Mouse (Mus musculus) limb, embryonic 14.5 days (tissue): ENCODE results near the gene Fopnl. TPM values are rescaled to one million over a fixed set of nuclear protein-coding genes. Genes with fewer than 3 reads are reported as not detected.

ENCODE experiments used
- ATAC-seq: fragments of 200-750 bp; cut with Nextera tagmentation; 2 replicates; pipeline ENCODE4 v1.8.0; 2017; ENCODE audit warnings: low read depth, moderate number of reproducible peaks, moderate TSS enrichment; ENCODE audit not compliant: low FRiP score
- DNase-seq: peaks from one replicate; pipeline ENCODE4 v3.0.0-alpha.2; 2015; ENCODE audit warnings: low spot score
- H3K27ac ChIP-seq: fragments of 300-500 bp; sonication (generic); replicated peaks from 2 replicates; pipeline ENCODE4 v1.5.1; 2014; ENCODE audit warnings: low read depth, mild to moderate bottlenecking, low read length, moderate library complexity, mixed read lengths
- H3K27me3 ChIP-seq: fragments of 300-500 bp; sonication (generic); 2 replicates; pipeline ENCODE4 v1.6.1; 2014; ENCODE audit warnings: low read length, mixed read lengths; ENCODE audit not compliant: control insufficient read depth, insufficient read depth
- H3K36me3 ChIP-seq: fragments of 300-500 bp; sonication (generic); 2 replicates; pipeline ENCODE4 v1.6.1; 2014; ENCODE audit warnings: mild to moderate bottlenecking, low read length, moderate library complexity, mixed read lengths; ENCODE audit not compliant: control insufficient read depth, insufficient read depth
- H3K4me1 ChIP-seq: fragments of 300-500 bp; sonication (generic); 2 replicates; pipeline ENCODE4 v1.6.1; 2014; ENCODE audit warnings: antibody characterized with exemption, low read length, mixed read lengths; ENCODE audit not compliant: control insufficient read depth, insufficient read depth
- H3K4me2 ChIP-seq: fragments of 300-500 bp; sonication (generic); replicated peaks from 2 replicates; pipeline ENCODE4 v1.6.1; 2014; ENCODE audit warnings: low read depth, mild to moderate bottlenecking, low read length, moderate library complexity; ENCODE audit not compliant: severe bottlenecking
- H3K4me3 ChIP-seq: fragments of 300-500 bp; sonication (generic); replicated peaks from 2 replicates; pipeline ENCODE4 v1.5.1; 2014; ENCODE audit warnings: low read length
- H3K9ac ChIP-seq: fragments of 300-500 bp; sonication (generic); 2 replicates; pipeline ENCODE4 v1.6.1; 2014; ENCODE audit warnings: mild to moderate bottlenecking, low read depth, low read length, moderate library complexity; ENCODE audit not compliant: severe bottlenecking
- H3K9me3 ChIP-seq: fragments of 300-500 bp; sonication (generic); 2 replicates; pipeline ENCODE4 v1.6.1; 2016; ENCODE audit warnings: low read length; ENCODE audit not compliant: control insufficient read depth
- POLR2A ChIP-seq: fragments of 200-500 bp; IDR thresholded peaks from 2 replicates; pipeline ENCODE4 v1.8.0; 2012; ENCODE audit warnings: inconsistent platforms, mild to moderate bottlenecking, moderate library complexity, borderline replicate concordance; ENCODE audit not compliant: insufficient read depth, insufficient read length; ENCODE audit errors: extremely low read depth
- WGBS: fragments of 180-500 bp; shearing (Covaris S2); extraction: QIAGEN DNeasy Blood & Tissue Kit; methylation state at CpG from one replicate; pipeline ENCODE4 v1.1.7; 2014; 5-methylcytosine and 5-hydroxymethylcytosine counted together
- polyA plus RNA-seq, 2 experiments: library from polyadenylated mRNA; depleted of rRNA in 1 of 2; stranded (reverse) in 1 of 2; unstranded in 1 of 2; fragments of >200 nt; fragmentation: Nextera tagmentation in 1 of 2; extraction: Ambion mirVana in 1 of 2; gene quantifications; 2 replicates each; pipeline versions ENCODE4 v1.2.1 to v1.2.3; 2012 to 2014

The Fopnl gene
- polyA plus RNA-seq, 2 experiments: 65.2 to 143 TPM

DNA sequence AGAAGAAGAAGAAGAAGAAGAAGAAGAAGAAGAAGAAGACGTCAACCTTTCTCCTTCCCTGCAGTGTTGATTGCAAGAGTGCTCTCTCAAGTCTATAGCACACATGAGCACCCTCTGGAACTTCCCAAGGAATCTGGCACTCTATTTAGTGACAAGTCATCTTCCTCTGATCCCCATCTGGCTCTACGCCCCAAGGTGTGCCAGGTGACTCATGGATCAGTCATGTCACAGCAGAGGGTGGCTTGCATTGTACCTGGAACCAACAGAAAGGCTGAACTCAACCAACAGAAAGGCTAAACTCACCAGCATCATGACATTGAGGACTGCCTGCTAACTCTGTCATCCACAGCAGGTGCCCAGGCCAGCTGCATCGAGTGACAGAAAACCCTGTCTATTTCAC lies 2.5 kb upstream of the Fopnl start:
- no peak for TF ChIP-seq POLR2A
- H3K4me2 ChIP-seq: no peak overlapping the region
- H3K27ac ChIP-seq: no peak overlapping the region
- no peaks in the 10 kb centered on the region for H3K27me3 ChIP-seq
- peaks cover 11% of the 10 kb centered on the region for H3K4me1 ChIP-seq
- H3K36me3 ChIP-seq: no peaks in the 10 kb centered on the region
- ATAC-seq (no peak), DNase-seq (no peak)
- H3K4me3 ChIP-seq: no peak overlapping the region
- 89% methylated on average over 3 of the region's 3 CpGs for whole genome bisulfite sequencing
- no peak overlapping the region for H3K9ac ChIP-seq
- H3K9me3 ChIP-seq: no peaks in the 10 kb centered on the region

GRCm38 (mm10) chr16:14312914-14313313 lies 4.3 kb downstream of the Fopnl start:
- peaks cover 11% of the 10 kb centered on the region for H3K4me1 ChIP-seq
- no peak overlapping the region for H3K27ac ChIP-seq
- ATAC-seq (no peak), DNase-seq (no peak)
- WGBS: 91% methylated on average over 7 of the region's 7 CpGs
- no peak overlapping the region for H3K9ac ChIP-seq
- H3K36me3 ChIP-seq: peaks cover 45% of the 10 kb centered on the region
- H3K4me2 ChIP-seq: no peak overlapping the region
- H3K9me3 ChIP-seq: no peaks in the 10 kb centered on the region
- H3K27me3 ChIP-seq: no peaks in the 10 kb centered on the region
- no peak for TF ChIP-seq POLR2A
- no peak overlapping the region for H3K4me3 ChIP-seq

GRCm38 (mm10) chr16:14311371-14311770 lies 5.8 kb downstream of the Fopnl start:
- peak; percentile 48 for DNase-seq
- Histone ChIP-seq H3K9me3 (no peaks in the 10 kb centered on the region), H3K4me1 (peaks cover 10% of the 10 kb centered on the region), H3K9ac (no peak overlapping the region), H3K36me3 (peaks cover 56% of the 10 kb centered on the region), H3K4me3 (no peak overlapping the region), H3K27ac (no peak overlapping the region), H3K27me3 (no peaks in the 10 kb centered on the region), H3K4me2 (no peak overlapping the region)
- no peak for TF ChIP-seq POLR2A
- ATAC-seq: no peak
- WGBS: 49% methylated on average over 6 of the region's 6 CpGs

DNA sequence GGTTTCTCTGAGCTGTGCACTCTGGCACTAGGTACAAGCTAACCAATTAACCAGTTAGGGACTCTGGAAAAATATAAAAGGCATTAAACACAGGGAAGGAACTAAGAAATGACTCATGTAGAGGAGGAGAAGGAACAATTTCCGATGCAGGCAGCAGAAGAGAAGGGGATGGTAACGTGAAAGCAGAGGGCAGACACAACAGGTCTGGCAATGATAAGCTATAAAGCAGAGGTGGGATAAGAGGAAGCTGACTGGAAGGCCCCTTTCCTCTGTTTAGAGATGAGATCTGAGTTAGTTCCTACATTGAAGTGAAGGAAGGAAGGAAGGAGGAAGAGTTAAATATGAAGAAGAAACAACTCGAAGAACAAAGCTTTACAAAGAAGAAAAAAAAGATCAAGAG lies 7.4 kb downstream of the Fopnl start:
- 90% methylated on average over 3 of the region's 3 CpGs for WGBS

DNA sequence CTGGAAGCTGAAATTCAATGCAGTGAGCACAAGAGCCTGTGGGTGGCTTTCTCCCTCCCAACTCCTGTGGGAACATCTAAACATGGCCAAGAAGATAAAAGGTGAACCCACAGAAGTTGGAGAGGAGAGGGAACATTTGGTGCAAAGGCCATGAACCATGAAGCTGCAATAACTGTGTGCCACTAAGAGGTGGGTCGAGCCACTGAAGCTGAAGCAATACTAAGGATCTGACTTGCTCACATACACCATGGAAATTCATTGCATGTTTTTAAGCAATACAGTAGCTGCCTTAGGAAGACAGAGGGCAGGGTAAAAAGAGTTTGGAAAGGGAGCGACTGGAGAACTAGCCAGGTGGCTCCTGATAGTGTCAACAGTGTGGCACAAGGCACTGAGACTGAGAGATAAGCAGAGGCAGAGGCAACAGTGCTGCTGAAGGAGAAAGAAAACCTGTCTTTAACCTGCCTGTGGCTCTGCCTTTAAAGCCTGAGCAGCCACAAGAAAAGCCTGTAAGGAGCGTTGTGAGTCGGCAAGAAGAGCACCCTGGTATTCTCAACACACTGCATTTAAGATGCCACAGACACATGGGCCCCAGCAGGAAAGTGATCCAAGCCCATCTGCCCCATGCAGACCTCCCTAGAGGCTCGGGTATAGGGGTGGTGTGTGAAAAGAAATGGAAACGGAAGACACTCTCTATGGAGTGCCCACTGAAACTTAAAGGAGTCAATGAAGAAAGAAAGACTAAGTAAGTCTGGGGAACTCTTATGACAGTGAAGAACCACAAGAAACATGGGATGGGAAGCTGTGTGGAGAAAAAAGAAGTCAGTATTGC lies 8.7 kb downstream of the Fopnl start:
- H3K4me3 ChIP-seq: no peak overlapping the region
- H3K4me2 ChIP-seq: no peak overlapping the region
- no peak for ATAC-seq
- 87% methylated on average over 6 of the region's 6 CpGs for WGBS
- no peaks in the 10 kb centered on the region for H3K4me1 ChIP-seq
- no peak for TF ChIP-seq POLR2A
- H3K9ac ChIP-seq: no peak overlapping the region
- no peak for DNase-seq
- no peaks in the 10 kb centered on the region for H3K27me3 ChIP-seq
- H3K36me3 ChIP-seq: peaks cover 64% of the 10 kb centered on the region
- H3K9me3 ChIP-seq: no peaks in the 10 kb centered on the region
- H3K27ac ChIP-seq: no peak overlapping the region

More for the DNA sequence above, 7.4 kb downstream of the Fopnl start:
- no peaks in the 10 kb centered on the region for H3K9me3 ChIP-seq
- no peak overlapping the region for H3K4me2 ChIP-seq
- ATAC-seq: no peak
- no peak overlapping the region for H3K9ac ChIP-seq
- no peak overlapping the region for H3K4me3 ChIP-seq
- no peaks in the 10 kb centered on the region for H3K4me1 ChIP-seq
- no peak for DNase-seq
- no peak overlapping the region for H3K27ac ChIP-seq
- H3K27me3 ChIP-seq: no peaks in the 10 kb centered on the region
- peaks cover 58% of the 10 kb centered on the region for H3K36me3 ChIP-seq
- TF ChIP-seq POLR2A: no peak
